Mouse (Mus musculus) lung, postnatal 0 days (tissue): ENCODE measurements around the gene Ncs1.

Experiments used
- CTCF ChIP-seq: IDR thresholded peaks from 2 replicates; pipeline ENCODE4 v1.5.1; 2016; ENCODE audit warnings: antibody characterized with exemption, mild to moderate bottlenecking
- EP300 ChIP-seq: IDR thresholded peaks from 2 replicates; pipeline ENCODE4 v1.6.1; 2016; ENCODE audit warnings: antibody characterized with exemption, mild to moderate bottlenecking, control low read depth

GRCm38 (mm10) chr2:31211204-31211603 is 34.4 kb upstream of the Ncs1 start:
- TF ChIP-seq CTCF (no peak), EP300 (no peak)
